11 mouse cellular contexts compared by ENCODE assay signal in the genomic region with DNA sequence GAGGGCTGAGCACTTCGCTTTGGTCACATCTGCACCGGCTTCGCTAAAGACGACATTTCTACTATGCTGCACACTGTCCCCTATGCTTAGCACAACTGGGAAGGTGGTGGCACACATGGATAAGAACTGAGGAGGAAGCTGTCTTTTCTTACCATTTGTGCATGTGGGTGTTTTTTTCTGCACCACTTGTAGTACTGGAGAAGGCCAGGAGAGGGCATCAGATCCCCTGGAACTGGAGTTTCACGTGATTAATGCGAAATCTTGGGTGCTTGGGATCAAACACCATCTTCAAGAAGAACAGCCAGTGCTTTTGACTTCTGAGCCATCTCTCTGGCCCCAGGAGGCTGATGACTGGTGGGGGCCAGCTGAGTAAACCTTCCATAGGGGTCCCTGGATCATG. TPM values are rescaled to one million over a fixed set of nuclear protein-coding genes. Genes with fewer than 3 reads are reported as not detected.
DNase-seq lines count a peak whose midpoint lies in the region; ATAC-seq lines count a peak whose summit lies in the region.
"Had no signal": no experiment of that assay in that cellular context is flagged by ENCODE, and none has a peak within 500 bp of the region (broad histone marks: within the 10 kb centered on the region; RNA-seq: fewer than 3 reads in every experiment).

No protein-coding gene starts in this region.

- H3K4me1 ChIP-seq in midbrain, embryonic 11.5 days (ENCODE audit: control insufficient read depth, insufficient read depth, low read length), result no peaks in the 10 kb centered on the region
- H3K4me1 ChIP-seq in midbrain, embryonic 16.5 days (ENCODE audit: control insufficient read depth, insufficient read depth, low read length), result no peaks in the 10 kb centered on the region; the same call in 1 of the 2 replicates
- H3K4me1 ChIP-seq: intestine, embryonic 15.5 days had no signal

- H3K9me3 ChIP-seq in midbrain, embryonic 11.5 days (ENCODE audit: control insufficient read depth, low read length), result no peaks in the 10 kb centered on the region
- no peaks in the 10 kb centered on the region; the same call in 1 of the 2 replicates for H3K9me3 ChIP-seq in midbrain, embryonic 16.5 days (replicated peaks; ENCODE audit: control insufficient read depth, low read length, poor library complexity, severe bottlenecking)
- H3K9me3 ChIP-seq: intestine, embryonic 15.5 days; neural tube, embryonic 15.5 days had no signal

- H3K36me3 ChIP-seq in midbrain, embryonic 11.5 days (ENCODE audit: control insufficient read depth, insufficient read depth, low read length), result no peaks in the 10 kb centered on the region
- H3K36me3 ChIP-seq in midbrain, embryonic 16.5 days (ENCODE audit: control insufficient read depth, insufficient read depth, low read length), result no peaks in the 10 kb centered on the region
- H3K36me3 ChIP-seq: intestine, embryonic 15.5 days; neural tube, embryonic 15.5 days had no signal

- ATAC-seq in midbrain, embryonic 11.5 days (ENCODE audit: low FRiP score), result no peak
- no peak for ATAC-seq in midbrain, embryonic 16.5 days
- ATAC-seq: intestine, embryonic 15.5 days had no signal

- no peak overlapping the region for H3K4me3 ChIP-seq in midbrain, embryonic 11.5 days (ENCODE audit: low read depth, low read length)
- H3K4me3 ChIP-seq in midbrain, embryonic 16.5 days (ENCODE audit: low read depth, low read length), result no peak overlapping the region
- H3K4me3 ChIP-seq: intestine, embryonic 15.5 days; neural tube, embryonic 15.5 days had no signal

- peak; percentile 43 for DNase-seq in embryo, embryonic 10.5 days (ENCODE audit: low spot score)
- DNase-seq in embryo, embryonic 10 days (ENCODE audit: low spot score), result no peak
- DNase-seq in midbrain, embryonic 11.5 days (ENCODE audit: low spot score, missing footprints), result peak; percentile 90
- peak; percentile 5 for DNase-seq in c-Kit-positive CD71-positive TER-119-negative erythroid progenitor cells, embryonic 14.5 days (ENCODE audit: low read depth)
- peak; percentile 49 for DNase-seq in thymus, postnatal 0 days (ENCODE audit: low spot score)
- DNase-seq in frontal cortex, postnatal 25 days (ENCODE audit: low spot score in 2 of 2), result no peak
- no peak for DNase-seq in Muller cell, postnatal 12 days (ENCODE audit: inconsistent ontology term)
- DNase-seq: gastrocnemius, postnatal 14 days had no signal

- H3K27ac ChIP-seq in midbrain, embryonic 11.5 days (ENCODE audit: low read depth, low read length), result no peak overlapping the region
- no peak overlapping the region for H3K27ac ChIP-seq in midbrain, embryonic 16.5 days (ENCODE audit: low read length)
- H3K27ac ChIP-seq: intestine, embryonic 15.5 days; neural tube, embryonic 15.5 days had no signal

- H3K27me3 ChIP-seq in midbrain, embryonic 11.5 days (ENCODE audit: control insufficient read depth, insufficient read depth, low read length), result no peaks in the 10 kb centered on the region
- no peaks in the 10 kb centered on the region for H3K27me3 ChIP-seq in midbrain, embryonic 16.5 days (ENCODE audit: control insufficient read depth, insufficient read depth, low read depth, low read length)
- H3K27me3 ChIP-seq: intestine, embryonic 15.5 days had no signal

- 56% methylated on average over 6 of the region's 6 CpGs for WGBS in midbrain, embryonic 11.5 days
- 56% methylated on average over 6 of the region's 6 CpGs for WGBS in midbrain, embryonic 16.5 days

- H3K4me2 ChIP-seq in midbrain, embryonic 11.5 days, result no peak overlapping the region
- H3K4me2 ChIP-seq in midbrain, embryonic 16.5 days (ENCODE audit: low read length), result no peak overlapping the region
- H3K4me2 ChIP-seq: intestine, embryonic 15.5 days; neural tube, embryonic 15.5 days had no signal

- no peak overlapping the region for H3K9ac ChIP-seq in midbrain, embryonic 11.5 days (ENCODE audit: low read length)
- no peak overlapping the region for H3K9ac ChIP-seq in midbrain, embryonic 16.5 days (ENCODE audit: low read depth, low read length)
- H3K9ac ChIP-seq: intestine, embryonic 15.5 days; neural tube, embryonic 15.5 days had no signal

RNA-seq across cellular contexts. Expression of a gene that starts 39.0 kb away (rescaled TPM):
- polyA plus RNA-seq in midbrain, embryonic 11.5 days (2014; fragmentation: Nextera tagmentation; extraction: Ambion mirVana), result 11.6 and 14.9 TPM in 2 replicates
- 18.1 and 24.4 TPM in 2 replicates for polyA plus RNA-seq in midbrain, embryonic 16.5 days (2015; fragmentation: Nextera tagmentation; extraction: Ambion mirVana)
- 2.0 and 2.1 TPM in 2 replicates for polyA plus RNA-seq in thymus, postnatal 0 days (2015; fragmentation: Nextera tagmentation; extraction: Ambion mirVana)

Comparison
In these comparisons a context has a peak if more than half of its experiments do, and no peak if none do; other contexts are left out.
1. DNase-seq: peak in embryo, embryonic 10.5 days (single experiment), midbrain, embryonic 11.5 days (single experiment), c-Kit-positive CD71-positive TER-119-negative erythroid progenitor cells, embryonic 14.5 days (single experiment) and thymus, postnatal 0 days (single experiment); none in embryo, embryonic 10 days (single experiment), frontal cortex, postnatal 25 days (0 of 2) and Muller cell, postnatal 12 days (single experiment).